Mouse (Mus musculus) central nervous system, embryonic 18 days (tissue): ENCODE data around the gene Btbd35f19. TPM values are rescaled to one million over a fixed set of nuclear protein-coding genes. Genes with fewer than 3 reads are reported as not detected.

Source experiments
- polyA plus RNA-seq: library from polyadenylated mRNA; depleted of rRNA; stranded (reverse); fragments of >200 nt; gene quantifications from 2 replicates; pipeline ENCODE4 v1.2.3, GENCODE M21; 2012; rRNA removed

Gene Btbd35f19
- not detected in 2 replicates for polyA plus RNA-seq

GRCm38 (mm10) chrX:31383818-31384217, at the start of gene Btbd35f19:
TSS of gene Btbd35f19 (minus strand) at chrX:31383918.

GRCm38 (mm10) chrX:31336154-31336553, 47.6 kb downstream of the Btbd35f19 start, which contains the start of gene Btbd35f26:
TSS of gene Btbd35f26 (plus strand) at chrX:31336454.

Other genes starting within 250 kb of the Btbd35f19 start
- not detected in 2 replicates for gene Spin2f, start 130.0 kb downstream of the Btbd35f19 start, polyA plus RNA-seq
- gene Btbd35f26, start 47.5 kb downstream of the Btbd35f19 start, polyA plus RNA-seq: not detected in 2 replicates
- gene Gm21883, start 190.4 kb upstream of the Btbd35f19 start, polyA plus RNA-seq: not detected in 2 replicates
- gene Spin2e, start 235.0 kb upstream of the Btbd35f19 start, polyA plus RNA-seq: not detected in 2 replicates